8 mouse cellular contexts compared by ENCODE assay signal in the genomic region with DNA sequence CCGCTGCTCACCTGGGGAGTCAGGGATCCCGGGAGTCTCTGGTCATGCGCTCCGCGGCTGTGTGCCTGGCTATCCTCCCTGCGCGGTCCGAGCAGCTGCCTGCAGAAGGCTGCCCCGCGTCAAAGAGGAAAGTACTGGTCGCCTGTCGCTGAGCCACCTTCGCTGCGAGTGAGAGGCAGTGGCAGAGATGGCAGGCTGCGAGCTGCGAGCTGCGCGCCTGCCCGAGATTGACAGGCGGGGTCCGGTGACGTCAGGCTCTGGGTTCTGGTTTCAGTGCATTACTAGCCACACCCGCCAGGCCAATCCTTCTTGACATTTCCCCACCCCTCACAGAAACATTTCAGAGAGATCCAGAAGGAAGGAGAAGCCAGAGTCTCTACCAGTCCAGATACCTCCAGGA. TPM values are rescaled to one million over a fixed set of nuclear protein-coding genes. Genes with fewer than 3 reads are reported as not detected.
DNase-seq lines count a peak whose midpoint lies in the region; ATAC-seq and TF ChIP-seq lines count a peak whose summit lies in the region.

A gene (minus strand): TSS at position 170 of the 400 bp plus-strand sequence.

- no peak within 1 kb of the TSS for H3K27ac ChIP-seq in kidney, postnatal 0 days
- no peak within 1 kb of the TSS for H3K27ac ChIP-seq in hindbrain, embryonic 12.5 days
- no peak within 1 kb of the TSS for H3K27ac ChIP-seq in limb, embryonic 13.5 days
- no peak within 1 kb of the TSS for H3K27ac ChIP-seq in lung, postnatal 0 days (ENCODE audit: low read length)

- H3K27me3 ChIP-seq in kidney, postnatal 0 days (ENCODE audit: insufficient read depth, low read length), result peaks cover 23% of the 10 kb centered on the region; the same call in 1 of the 2 replicates
- H3K27me3 ChIP-seq in hindbrain, embryonic 12.5 days, result peaks cover 51% of the 10 kb centered on the region
- peaks cover 56% of the 10 kb centered on the region for H3K27me3 ChIP-seq in limb, embryonic 13.5 days
- H3K27me3 ChIP-seq in lung, postnatal 0 days (replicated peaks; ENCODE audit: insufficient read depth, low read length), result peaks cover 17% of the 10 kb centered on the region; the same call in 1 of the 2 replicates

- TF ChIP-seq EP300 in lung, postnatal 0 days (IDR thresholded peaks at IDR 0.05), result no peak

- H3K4me2 ChIP-seq in kidney, postnatal 0 days (ENCODE audit: low read length), result 0 out of 2 replicates have a peak within 1 kb of the TSS, but pooled peaks have one; percentile 8
- peak within 1 kb of the TSS; percentile 88 for H3K4me2 ChIP-seq in hindbrain, embryonic 12.5 days (replicated peaks)
- peak within 1 kb of the TSS; percentile 28; the same call in 1 of the 2 replicates for H3K4me2 ChIP-seq in limb, embryonic 13.5 days (replicated peaks)
- no peak within 1 kb of the TSS for H3K4me2 ChIP-seq in lung, postnatal 0 days (replicated peaks; ENCODE audit: low read depth, low read length)

- under 1% methylated on average over 23 of the region's 23 CpGs for WGBS in kidney, postnatal 0 days
- WGBS in hindbrain, embryonic 12.5 days, result 0% methylated on average over 23 of the region's 23 CpGs
- 2% methylated on average over 23 of the region's 23 CpGs for WGBS in limb, embryonic 13.5 days
- 2% methylated on average over 23 of the region's 23 CpGs for WGBS in lung, postnatal 0 days

- no peaks in the 10 kb centered on the region for H3K4me1 ChIP-seq in kidney, postnatal 0 days (replicated peaks; ENCODE audit: insufficient read depth, low read length)
- H3K4me1 ChIP-seq in hindbrain, embryonic 12.5 days, result peaks cover 19% of the 10 kb centered on the region
- peaks cover 11% of the 10 kb centered on the region; the same call in 1 of the 2 replicates for H3K4me1 ChIP-seq in limb, embryonic 13.5 days
- no peaks in the 10 kb centered on the region for H3K4me1 ChIP-seq in lung, postnatal 0 days (ENCODE audit: insufficient read depth, low read depth, low read length)

- H3K36me3 ChIP-seq in kidney, postnatal 0 days (ENCODE audit: insufficient read depth, low read length), result no peaks in the 10 kb centered on the region
- no peaks in the 10 kb centered on the region for H3K36me3 ChIP-seq in hindbrain, embryonic 12.5 days
- H3K36me3 ChIP-seq in limb, embryonic 13.5 days, result no peaks in the 10 kb centered on the region
- H3K36me3 ChIP-seq in lung, postnatal 0 days (ENCODE audit: insufficient read depth, low read length), result no peaks in the 10 kb centered on the region

- no peak for ATAC-seq in kidney, postnatal 0 days (replicated peaks; ENCODE audit: low FRiP score, low read depth)
- peak; percentile 55; the same call in 1 of the 2 replicates for ATAC-seq in hindbrain, embryonic 12.5 days (ENCODE audit: low FRiP score)
- no peak for ATAC-seq in limb, embryonic 13.5 days (ENCODE audit: low FRiP score, low read depth)
- no peak for ATAC-seq in lung, postnatal 0 days

- H3K9me3 ChIP-seq in kidney, postnatal 0 days (replicated peaks; ENCODE audit: low read length), result no peaks in the 10 kb centered on the region
- no peaks in the 10 kb centered on the region for H3K9me3 ChIP-seq in hindbrain, embryonic 12.5 days (replicated peaks)
- no peaks in the 10 kb centered on the region for H3K9me3 ChIP-seq in limb, embryonic 13.5 days
- H3K9me3 ChIP-seq in lung, postnatal 0 days (ENCODE audit: low read length), result no peaks in the 10 kb centered on the region

- no peak for DNase-seq in kidney, postnatal 0 days (ENCODE audit: low spot score)
- no peak for DNase-seq in kidney, adult 18-20 months
- peak; percentile 43 to 45 for DNase-seq in cerebellum, postnatal 36 days
- no peak for DNase-seq in ovary, postnatal 14 days (ENCODE audit: low spot score)
- DNase-seq in gastrocnemius, adult 8-10 months (ENCODE audit: low spot score in 2 of 2), result no peak
- DNase-seq in lung, postnatal 0 days (ENCODE audit: low spot score), result no peak

- no peak within 1 kb of the TSS for H3K9ac ChIP-seq in kidney, postnatal 0 days (ENCODE audit: low read depth, low read length)
- H3K9ac ChIP-seq in hindbrain, embryonic 12.5 days, result peak within 1 kb of the TSS; percentile 54; the same call in 1 of the 2 replicates
- H3K9ac ChIP-seq in limb, embryonic 13.5 days, result no peak within 1 kb of the TSS
- H3K9ac ChIP-seq in lung, postnatal 0 days (replicated peaks; ENCODE audit: low read depth), result no peak within 1 kb of the TSS

- no peak within 1 kb of the TSS for H3K4me3 ChIP-seq in kidney, postnatal 0 days (replicated peaks; ENCODE audit: low read depth, low read length)
- H3K4me3 ChIP-seq in hindbrain, embryonic 12.5 days, result peak within 1 kb of the TSS; percentile 45
- H3K4me3 ChIP-seq in limb, embryonic 13.5 days, result no peak within 1 kb of the TSS
- H3K4me3 ChIP-seq in lung, postnatal 0 days (ENCODE audit: low read depth, low read length), result no peak within 1 kb of the TSS

- no peak for TF ChIP-seq CTCF in kidney, postnatal 0 days (IDR thresholded peaks at IDR 0.05; ENCODE audit: low read depth)
- TF ChIP-seq CTCF in lung, postnatal 0 days (IDR thresholded peaks at IDR 0.05), result no peak

RNA-seq across cellular contexts. Expression of the gene that starts here (rescaled TPM):
- polyA plus RNA-seq in kidney, postnatal 0 days (2015; fragmentation: Nextera tagmentation; extraction: Ambion mirVana), result not detected in 2 replicates
- polyA plus RNA-seq in hindbrain, embryonic 12.5 days (2016; fragmentation: Nextera tagmentation; extraction: Ambion mirVana), result 0.13 and 0.23 TPM in 2 replicates
- not detected in 2 replicates for polyA plus RNA-seq in limb, embryonic 13.5 days (2015; fragmentation: Nextera tagmentation; extraction: Ambion mirVana)
- not detected for total RNA-seq in gastrocnemius, adult 8-10 months (2022)
- polyA plus RNA-seq in lung, postnatal 0 days (2015; fragmentation: Nextera tagmentation; extraction: Ambion mirVana), result not detected in 2 replicates

Comparison
In these comparisons a context has a peak if more than half of its experiments do, and no peak if none do; other contexts are left out.
1. Peak in ATAC-seq, H3K4me3 ChIP-seq, H3K9ac ChIP-seq and H3K4me2 ChIP-seq in hindbrain, embryonic 12.5 days; RNA of the gene not detected or under 1 TPM.
2. DNase-seq: peak in cerebellum, postnatal 36 days (2 of 2); none in kidney, postnatal 0 days (single experiment), kidney, adult 18-20 months (single experiment), ovary, postnatal 14 days (single experiment), gastrocnemius, adult 8-10 months (0 of 2) and lung, postnatal 0 days (single experiment).